Mouse (Mus musculus) small intestine, adult 2 months (tissue): ENCODE results near the gene Tcf7.

Experiments used
- CTCF ChIP-seq: fragments of 200-500 bp; IDR thresholded peaks from 2 replicates; pipeline ENCODE4 v1.5.1; 2012; ENCODE audit warnings: low read depth, mild to moderate bottlenecking, control low read depth, inconsistent platforms, low read length, moderate library complexity, mixed read lengths; ENCODE audit not compliant: insufficient replicate concordance, insufficient read length; ENCODE audit errors: extremely low read depth
- POLR2A ChIP-seq: fragments of 200-500 bp; IDR thresholded peaks from 2 replicates; pipeline ENCODE4 v1.6.1; 2012; ENCODE audit warnings: low read depth, mild to moderate bottlenecking, control low read depth, inconsistent platforms, low read length, moderate library complexity

DNA sequence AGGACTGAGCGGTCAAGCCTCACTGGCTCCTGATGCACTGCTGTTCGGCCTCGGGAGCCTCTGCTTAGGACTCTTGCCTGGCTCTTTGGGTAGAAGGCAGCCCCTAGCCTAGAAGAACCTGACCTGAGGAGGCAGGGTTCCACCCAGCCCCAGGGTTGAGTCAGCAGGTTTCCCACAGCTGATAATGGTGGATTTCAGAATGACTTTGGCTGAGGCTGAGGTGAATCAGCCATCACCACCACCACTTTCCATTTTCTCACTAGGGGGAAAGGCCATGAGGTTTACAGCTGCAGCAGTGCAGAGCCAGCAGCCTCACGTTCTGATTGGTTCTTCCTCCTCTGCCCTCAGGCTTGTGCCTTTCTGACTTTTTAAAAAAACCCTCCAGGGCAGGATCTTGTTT, 21.9 kb downstream of the Tcf7 start:
- no peak for TF ChIP-seq CTCF
- no peak for TF ChIP-seq POLR2A
